ENCODE assay signal across 12 mouse cellular contexts in the genomic region with DNA sequence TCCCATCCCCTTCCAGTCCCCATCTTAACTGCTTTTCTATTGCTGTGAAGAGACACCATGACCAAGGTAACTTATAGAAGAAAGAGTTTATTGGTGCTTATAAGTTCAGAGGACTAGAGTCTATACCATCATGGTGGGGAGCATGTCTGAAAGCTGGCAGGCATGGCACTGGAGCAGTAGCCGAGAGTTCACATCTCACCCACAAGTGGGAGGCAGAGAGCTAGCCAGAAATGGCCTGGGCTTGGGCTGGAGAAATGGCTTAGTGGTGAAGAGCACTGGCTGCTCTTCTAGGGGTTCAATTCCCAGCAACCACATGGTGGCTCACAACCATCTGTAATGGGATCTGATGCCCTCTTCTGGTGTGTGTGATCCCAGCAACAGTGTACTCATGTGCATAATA. TPM values are rescaled to one million over a fixed set of nuclear protein-coding genes. Genes with fewer than 3 reads are reported as not detected.
A peak's percentile ranks its signal among the peaks of the same experiment; 100 is the strongest.
DNase-seq lines count a peak whose midpoint lies in the region; TF ChIP-seq lines count a peak whose summit lies in the region.
"Had no signal": no experiment of that assay in that cellular context is flagged by ENCODE, and none has a peak within 500 bp of the region (broad histone marks: within the 10 kb centered on the region; RNA-seq: fewer than 3 reads in every experiment).

No protein-coding gene starts in this region.

- DNase-seq in layer of hippocampus, adult 2 months (ENCODE audit: low spot score in 2 of 2): no peak
- no peak for DNase-seq in layer of hippocampus, adult 8-10 months (ENCODE audit: low spot score in 2 of 2)
- DNase-seq in NIH3T3 (ENCODE audit: low read depth): peak; percentile 17
- DNase-seq in induced T-regulatory cell, adult 2 months (ENCODE audit: low read depth): peak; percentile 51
- DNase-seq in spleen, postnatal 36 days (ENCODE audit: low spot score in 2 of 2): peak; percentile 14 to 48
- no peak for DNase-seq in left cerebral cortex, postnatal 25 days (ENCODE audit: low spot score in 2 of 2)
- DNase-seq in cerebellum, postnatal 10 days: no peak
- DNase-seq in ovary, postnatal 36 days (ENCODE audit: low spot score): no peak
- DNase-seq: gastrocnemius, postnatal 14 days had no signal

- H3K4me3 ChIP-seq in layer of hippocampus, adult 2 months: no peak overlapping the region
- H3K4me3 ChIP-seq: embryonic facial prominence, embryonic 13.5 days; left cerebral cortex, adult 2 months had no signal

- H3K27ac ChIP-seq in layer of hippocampus, adult 2 months: no peak overlapping the region
- H3K27ac ChIP-seq: embryonic facial prominence, embryonic 13.5 days; left cerebral cortex, adult 2 months had no signal

- intact Hi-C loops in left cerebral cortex, postnatal 25 days (cut with DNase I): no loop called here

- TF ChIP-seq CTCF in layer of hippocampus, adult 2 months (conservative IDR thresholded peaks at IDR 0.05): peak; percentile 48

RNA-seq across cellular contexts. Expression of a gene that starts 3.1 kb away (rescaled TPM):
- total RNA-seq in layer of hippocampus, adult 2 months (2021): 1 to 10 TPM; 4.0 to 4.1 TPM
- total RNA-seq in layer of hippocampus, adult 8-10 months (2022): 1 to 10 TPM; 3.9 to 6.7 (median 5.5) TPM
- total RNA-seq in left cerebral cortex, postnatal 25 days (2021): 1 to 10 TPM; 4.0 to 4.9 TPM

RNA-seq across cellular contexts. Expression of a gene that starts 44.5 kb away (rescaled TPM):
- 100 to 1,000 TPM; 241 to 248 TPM for total RNA-seq in layer of hippocampus, adult 2 months (2021)
- 100 to 1,000 TPM; 261 to 360 (median 306) TPM for total RNA-seq in layer of hippocampus, adult 8-10 months (2022)
- total RNA-seq in left cerebral cortex, postnatal 25 days (2021): 100 to 1,000 TPM; 285 to 291 TPM

RNA-seq across cellular contexts. Expression of a gene that starts 50.5 kb away (rescaled TPM):
- 1 to 10 TPM in 1 of 2 experiments, under 1 TPM in 1; 0.67 to 1.1 TPM for total RNA-seq in layer of hippocampus, adult 2 months (2021)
- total RNA-seq in layer of hippocampus, adult 8-10 months (2022): 1 to 10 TPM in 2 of 4 experiments, under 1 TPM in 2; 0.59 to 1.3 (median 1.0) TPM
- total RNA-seq in left cerebral cortex, postnatal 25 days (2021): 1 to 10 TPM in 1 of 2 experiments, under 1 TPM in 1; 0.60 to 1.4 TPM
- total RNA-seq: neutrophil, adult 5-6 weeks had no signal

Comparison
In these comparisons a context has a peak if more than half of its experiments do, and no peak if none do; other contexts are left out.
1. DNase-seq: peak in NIH3T3 (single experiment), induced T-regulatory cell, adult 2 months (single experiment) and spleen, postnatal 36 days (2 of 2); none in layer of hippocampus, adult 2 months (0 of 2), layer of hippocampus, adult 8-10 months (0 of 2), left cerebral cortex, postnatal 25 days (0 of 2), cerebellum, postnatal 10 days (0 of 2) and ovary, postnatal 36 days (single experiment).